Mouse (Mus musculus): Measurements from ENCODE around the gene Dock9. TPM values are rescaled to one million over a fixed set of nuclear protein-coding genes. Genes with fewer than 3 reads are reported as not detected.

Dock9 gene
- 45.1 and 50.3 TPM in 2 replicates for polyA plus RNA-seq (2012; rRNA removed)

DNA sequence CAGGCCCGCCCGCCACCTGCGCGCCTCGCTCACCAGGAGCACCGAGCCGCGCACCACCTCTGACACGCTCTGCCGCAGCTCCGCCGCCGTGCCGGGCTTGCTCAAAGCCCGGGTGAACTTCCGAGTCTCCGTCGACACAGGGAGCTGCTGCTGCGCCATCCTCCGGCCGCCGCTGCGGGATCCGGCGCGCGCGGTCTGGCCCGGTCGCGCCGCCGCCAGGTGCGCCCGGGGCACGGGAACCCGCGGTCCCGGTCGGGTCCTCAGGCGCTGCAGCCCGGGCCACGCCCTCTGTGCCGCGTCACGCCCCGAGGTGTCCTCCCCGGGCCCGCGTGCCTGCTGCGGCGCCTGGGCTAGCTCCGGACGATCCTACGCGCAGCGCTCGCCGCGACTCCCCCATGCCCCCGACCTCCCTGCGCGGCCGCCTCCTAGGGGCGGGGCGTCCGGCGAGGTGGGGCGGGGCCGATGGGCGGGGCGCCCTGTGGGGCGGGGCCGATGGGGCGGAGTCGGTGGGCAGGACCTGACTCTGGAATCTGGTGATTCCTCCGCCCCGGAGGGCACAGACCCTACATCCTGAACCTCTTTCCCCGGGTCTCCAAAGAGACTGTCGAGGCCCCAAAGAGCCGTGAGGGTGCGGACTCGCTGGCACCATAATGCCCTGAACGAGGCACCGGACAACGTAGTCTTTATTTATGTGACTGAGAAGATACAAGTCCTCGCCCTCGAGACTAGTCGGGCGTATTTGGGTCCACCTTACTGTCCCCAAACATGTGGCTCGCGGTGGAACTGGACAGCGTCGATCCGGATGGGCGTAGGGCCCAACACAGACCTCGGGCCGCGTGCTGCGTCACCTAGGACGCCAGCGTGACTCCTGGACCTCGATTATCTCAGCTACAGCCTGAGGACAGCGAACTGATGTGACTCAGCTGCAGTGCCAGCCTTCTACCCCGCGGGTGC is at the start of gene Dock9:
Dock9 (minus strand) TSS at position 381 of the 954 bp plus-strand sequence.

DNA sequence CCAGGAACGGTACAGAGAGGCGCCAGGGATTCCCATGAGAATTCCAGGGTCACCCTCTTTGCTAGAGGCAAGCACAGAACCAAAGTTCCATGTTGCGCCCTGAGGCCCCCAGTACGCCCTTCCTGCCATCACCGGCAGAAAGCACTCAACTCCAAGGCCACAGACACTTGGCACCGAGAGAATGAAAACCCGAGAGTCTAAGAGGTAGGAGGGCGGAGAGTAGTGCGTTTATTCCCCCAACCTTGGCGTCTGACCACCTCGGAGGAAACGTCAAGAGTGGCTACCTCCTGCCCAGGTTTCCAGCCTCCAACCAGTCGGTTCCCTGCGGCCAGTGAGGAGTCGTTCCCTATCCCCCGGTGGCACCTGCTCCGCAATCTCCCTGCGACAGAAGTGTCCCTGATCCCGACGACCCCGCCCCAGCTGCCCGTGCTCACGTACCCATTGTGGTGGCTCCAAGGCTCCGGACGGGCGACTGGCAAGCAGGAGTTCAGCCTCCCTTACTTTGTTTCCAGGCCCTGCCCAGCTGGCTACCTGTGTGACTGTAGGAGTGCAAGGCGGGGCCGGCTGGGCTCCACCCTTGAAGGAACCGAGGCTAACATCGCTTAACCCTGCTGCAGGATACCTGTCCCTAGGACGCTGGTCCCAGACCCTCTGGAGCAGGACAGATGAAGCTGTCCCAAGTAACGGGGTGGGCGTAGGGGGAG is 292.7 kb downstream of the Dock9 start, which contains the start of gene Slc15a1:
Slc15a1 (minus strand) TSS at position 472 of the 704 bp plus-strand sequence.

Other genes starting within 250 kb of the Dock9 start
- gene Ubac2, start 80.8 kb upstream of the Dock9 start, polyA plus RNA-seq (2012; rRNA removed) = 53.1 and 59.2 TPM in 2 replicates
- gene Gpr18, start 117.9 kb upstream of the Dock9 start, polyA plus RNA-seq (2012; rRNA removed) = 0.79 and 1.2 TPM in 2 replicates
- gene Gpr183, start 167.4 kb upstream of the Dock9 start, polyA plus RNA-seq (2012; rRNA removed) = 1.1 TPM in 2 replicates
- gene Timm8a2, start 236.8 kb upstream of the Dock9 start, polyA plus RNA-seq (2012; rRNA removed) = 0.48 TPM in 1 of 2 replicates, not detected in the other